Mouse (Mus musculus): ENCODE data around the gene Rhbdf2.

DNA sequence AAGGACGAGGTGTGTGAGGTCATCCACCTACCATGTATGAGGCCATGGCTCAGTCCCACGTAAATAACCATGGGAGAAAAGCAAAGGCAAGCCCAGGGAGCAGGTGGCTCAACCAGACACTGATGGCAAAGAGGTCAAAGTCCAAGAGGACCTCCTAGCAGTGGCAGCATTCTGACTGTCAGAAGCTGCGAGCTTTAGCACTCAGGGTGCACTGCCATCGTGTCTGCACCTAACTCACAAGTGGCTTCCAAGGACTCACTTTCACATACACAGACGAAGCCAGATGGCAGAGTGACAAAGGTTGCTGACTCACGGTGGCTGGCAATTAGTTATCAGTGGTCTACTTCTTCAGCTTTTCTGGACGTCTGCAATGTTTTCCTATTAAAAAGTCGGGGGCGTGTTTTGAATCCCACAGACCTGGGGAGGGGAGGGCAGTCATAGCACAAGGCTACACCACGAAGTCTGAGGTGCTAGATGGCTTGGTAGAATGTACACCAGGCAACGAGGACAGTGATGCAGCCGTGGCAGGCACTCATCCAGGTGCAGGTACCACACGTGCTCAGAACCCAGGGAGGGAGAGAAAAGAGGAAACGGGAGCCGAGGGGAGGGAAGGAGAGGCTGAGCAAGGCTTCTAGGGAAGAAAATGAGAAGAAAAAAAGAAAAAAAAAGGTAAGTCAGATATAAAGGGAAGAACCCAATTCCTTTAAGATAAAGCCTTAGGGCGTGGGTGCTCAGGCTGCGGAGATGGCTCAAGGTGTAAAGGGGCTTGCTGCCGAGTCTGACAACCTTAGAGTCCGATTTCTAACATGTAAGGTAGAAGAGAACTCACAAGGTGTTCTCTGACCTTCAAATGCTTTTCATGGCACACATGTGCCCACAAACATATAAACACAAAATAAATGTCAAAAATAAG lies 54.8 kb downstream of the Rhbdf2 start:
- no peak for TF ChIP-seq POLR2A (IDR thresholded peaks at IDR 0.05; ENCODE audit: low read depth, low read length)
- no peak for TF ChIP-seq CTCF (IDR thresholded peaks at IDR 0.05; ENCODE audit: borderline replicate concordance, insufficient read depth, low read length)

Data from embryonic fibroblast, embryonic 13.5 days (primary cell).